ENCODE assay signal across 8 mouse cellular contexts in genomic region chr1:157560654-157561386, GRCm38 (mm10). TPM values are rescaled to one million over a fixed set of nuclear protein-coding genes. Genes with fewer than 3 reads are reported as not detected.
DNase-seq lines count a peak whose midpoint lies in the region; ATAC-seq lines count a peak whose summit lies in the region.

No protein-coding gene starts in this region.

- no peaks in the 10 kb centered on the region for H3K36me3 ChIP-seq in heart, embryonic 12.5 days
- no peaks in the 10 kb centered on the region for H3K36me3 ChIP-seq in midbrain, embryonic 12.5 days

- H3K4me1 ChIP-seq in heart, embryonic 12.5 days (replicated peaks): no peaks in the 10 kb centered on the region
- peaks cover 5% of the 10 kb centered on the region; the same call in 1 of the 2 replicates for H3K4me1 ChIP-seq in midbrain, embryonic 12.5 days

- 12% methylated on average over 8 of the region's 8 CpGs for WGBS in heart, embryonic 12.5 days
- 21% methylated on average over 8 of the region's 8 CpGs for WGBS in midbrain, embryonic 12.5 days

- H3K4me2 ChIP-seq in heart, embryonic 12.5 days: peak overlapping the region; percentile 38
- peak overlapping the region; percentile 32 for H3K4me2 ChIP-seq in midbrain, embryonic 12.5 days (replicated peaks)

- DNase-seq in urinary bladder, postnatal 25 days (ENCODE audit: low spot score): peak; percentile 12
- no peak for DNase-seq in urinary bladder, adult 18-20 months (ENCODE audit: low spot score in 2 of 2)
- peak; percentile 37 for DNase-seq in cerebellum, adult 8-10 months
- peak; percentile 31 to 55 for DNase-seq in kidney, postnatal 4 days
- DNase-seq in urinary bladder, postnatal 4 days (ENCODE audit: low spot score in 2 of 2): no peak

- no peak overlapping the region for H3K27ac ChIP-seq in heart, embryonic 12.5 days (ENCODE audit: poor library complexity, severe bottlenecking)
- no peak overlapping the region for H3K27ac ChIP-seq in midbrain, embryonic 12.5 days (replicated peaks)

- ATAC-seq in heart, embryonic 12.5 days (ENCODE audit: insufficient number of reproducible peaks, low FRiP score): peak; percentile 55; the same call in 1 of the 2 replicates
- ATAC-seq in midbrain, embryonic 12.5 days (ENCODE audit: low FRiP score, low read depth): peak; percentile 74
- no peak for ATAC-seq in erythroblast, adult 5-6 weeks (replicated peaks; ENCODE audit: low FRiP score, poor library complexity, severe bottlenecking)

- 0 out of 2 replicates have a peak, but pooled peaks cover 3% of the 10 kb centered on the region for H3K27me3 ChIP-seq in heart, embryonic 12.5 days (replicated peaks)
- H3K27me3 ChIP-seq in midbrain, embryonic 12.5 days: peaks cover 14% of the 10 kb centered on the region

- no peaks in the 10 kb centered on the region for H3K9me3 ChIP-seq in heart, embryonic 12.5 days (replicated peaks)
- H3K9me3 ChIP-seq in midbrain, embryonic 12.5 days: no peaks in the 10 kb centered on the region

- no peak overlapping the region for H3K4me3 ChIP-seq in heart, embryonic 12.5 days
- H3K4me3 ChIP-seq in midbrain, embryonic 12.5 days: no peak overlapping the region

- no peak overlapping the region for H3K9ac ChIP-seq in heart, embryonic 12.5 days
- H3K9ac ChIP-seq in midbrain, embryonic 12.5 days (replicated peaks): no peak overlapping the region

RNA-seq across cellular contexts. Expression of gene Sec16b, which starts 54.3 kb away (rescaled TPM):
- polyA plus RNA-seq in heart, embryonic 12.5 days (2016; fragmentation: Nextera tagmentation; extraction: Ambion mirVana): 1.0 and 1.2 TPM in 2 replicates
- polyA plus RNA-seq in midbrain, embryonic 12.5 days (2016; fragmentation: Nextera tagmentation; extraction: Ambion mirVana): 0.45 and 0.73 TPM in 2 replicates
- total RNA-seq in erythroblast, adult 5-6 weeks (2015; ENCODE audit: low replicate concordance): 0.21 TPM in 1 of 2 replicates, not detected in the other
- 0.77 TPM in 1 of 2 replicates, not detected in the other for total RNA-seq in erythroblast, adult 5-6 weeks (2017; ENCODE audit: low replicate concordance)

Comparison
In these comparisons a context has a peak if more than half of its experiments do, and no peak if none do; other contexts are left out.
1. DNase-seq: peak in urinary bladder, postnatal 25 days (single experiment), cerebellum, adult 8-10 months (single experiment) and kidney, postnatal 4 days (2 of 2); none in urinary bladder, adult 18-20 months (0 of 2) and urinary bladder, postnatal 4 days (0 of 2).